In genomic region chr15:87715037-87715676, GRCm38 (mm10) we compare ENCODE assay signal across 8 mouse cellular contexts.
A peak's percentile ranks its signal among the peaks of the same experiment; 100 is the strongest.
DNase-seq lines count a peak whose midpoint lies in the region; ATAC-seq and TF ChIP-seq lines count a peak whose summit lies in the region.

No protein-coding gene starts in this region.

- CTCF ChIA-PET in Patski (lab: Charles Lee), result no interaction called here

- no peak for TF ChIP-seq CTCF in gastrocnemius, adult 2 months (IDR thresholded peaks at IDR 0.05)
- no peak for TF ChIP-seq CTCF in Patski (IDR thresholded peaks at IDR 0.05)

- intact Hi-C loops in gastrocnemius, adult 2 months (cut with DNase I), result no loop called here
- intact Hi-C loops in left cerebral cortex, postnatal 25 days (cut with DNase I), result no loop called here

- H3K4me2 ChIP-seq in forebrain, embryonic 13.5 days, result no peak overlapping the region
- no peak overlapping the region for H3K4me2 ChIP-seq in stomach, embryonic 15.5 days

- H3K27ac ChIP-seq in gastrocnemius, adult 2 months, result no peak overlapping the region
- no peak overlapping the region for H3K27ac ChIP-seq in forebrain, embryonic 13.5 days
- H3K27ac ChIP-seq in stomach, embryonic 15.5 days, result no peak overlapping the region

- peak; percentile 40 for ATAC-seq in Patski
- ATAC-seq in forebrain, embryonic 13.5 days, result peak; percentile 43
- ATAC-seq in stomach, embryonic 15.5 days (ENCODE audit: insufficient read depth, low FRiP score, low read depth), result peak; percentile 44; the same call in 1 of the 2 replicates

- 45% methylated on average over 9 of the region's 9 CpGs for WGBS in forebrain, embryonic 13.5 days
- WGBS in stomach, embryonic 15.5 days, result 61% methylated on average over 9 of the region's 9 CpGs

- in situ Hi-C loops in Patski (cut with MboI; ENCODE audit: low pct_unique_long_range_greater_than_20kb), result no loop called here

- no peaks in the 10 kb centered on the region for H3K27me3 ChIP-seq in Patski
- H3K27me3 ChIP-seq in forebrain, embryonic 13.5 days, result no peaks in the 10 kb centered on the region
- no peaks in the 10 kb centered on the region for H3K27me3 ChIP-seq in stomach, embryonic 15.5 days (replicated peaks)

- H3K9ac ChIP-seq in forebrain, embryonic 13.5 days, result no peak overlapping the region
- no peak overlapping the region for H3K9ac ChIP-seq in stomach, embryonic 15.5 days

- no peaks in the 10 kb centered on the region for H3K36me3 ChIP-seq in forebrain, embryonic 13.5 days (ENCODE audit: poor library complexity, severe bottlenecking)
- no peaks in the 10 kb centered on the region for H3K36me3 ChIP-seq in stomach, embryonic 15.5 days

- POLR2A ChIA-PET in Patski (lab: Charles Lee), result no interaction called here

- H3K4me3 ChIP-seq in gastrocnemius, adult 2 months, result no peak overlapping the region
- no peak overlapping the region for H3K4me3 ChIP-seq in forebrain, embryonic 13.5 days
- no peak overlapping the region for H3K4me3 ChIP-seq in stomach, embryonic 15.5 days (replicated peaks)

- DNase-seq in gastrocnemius, adult 2 months, result peak; percentile 59
- DNase-seq in gastrocnemius, postnatal 10 days, result no peak
- DNase-seq in Patski (ENCODE audit: low read depth, low spot score), result no peak
- peak; percentile 39 to 57 for DNase-seq in left cerebral cortex, postnatal 25 days (ENCODE audit: low spot score in 2 of 2)
- no peak for DNase-seq in lung, postnatal 10 days
- DNase-seq in urinary bladder, postnatal 10 days (ENCODE audit: low spot score), result no peak

- peaks cover 18% of the 10 kb centered on the region for H3K4me1 ChIP-seq in forebrain, embryonic 13.5 days
- H3K4me1 ChIP-seq in stomach, embryonic 15.5 days, result no peaks in the 10 kb centered on the region

- no peaks in the 10 kb centered on the region for H3K9me3 ChIP-seq in forebrain, embryonic 13.5 days (replicated peaks)
- no peaks in the 10 kb centered on the region for H3K9me3 ChIP-seq in stomach, embryonic 15.5 days

Comparison
In these comparisons a context has a peak if more than half of its experiments do, and no peak if none do; other contexts are left out.
1. DNase-seq: peak in gastrocnemius, adult 2 months (single experiment) and left cerebral cortex, postnatal 25 days (2 of 2); none in gastrocnemius, postnatal 10 days (single experiment), Patski (single experiment), lung, postnatal 10 days (single experiment) and urinary bladder, postnatal 10 days (single experiment).
2. Peak in every context shown above with its lines, with median percentiles within 50 percentile points of each other: ATAC-seq.